Mouse (Mus musculus): ENCODE measurements around the gene Sympk.

Gene Sympk

GRCm38 (mm10) chr7:19007026-19007977 lies 16.9 kb upstream of the Sympk start:
- DNase-seq: peak in 1 of 2 experiments; percentile 51

DNA sequence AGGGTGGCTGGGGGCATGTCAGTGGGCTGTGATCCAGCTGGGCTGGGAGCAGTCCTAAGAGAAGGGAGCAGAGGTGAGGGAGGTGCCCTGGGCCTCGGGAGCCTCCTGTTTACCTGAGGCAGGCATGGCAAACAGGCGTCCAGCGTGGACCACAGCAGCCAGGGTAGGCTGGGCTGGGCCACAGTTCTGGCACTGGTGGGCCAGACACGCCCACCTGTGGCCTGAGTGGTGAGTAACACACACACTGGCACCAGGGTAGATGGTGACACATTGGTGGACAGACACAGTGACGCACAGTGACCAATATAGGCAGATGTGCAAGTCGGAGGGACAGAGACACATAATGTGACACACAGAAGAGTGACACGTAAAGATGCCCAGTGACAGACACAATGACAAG lies 13.6 kb upstream of the Sympk start:
- no peak for DNase-seq

GRCm38 (mm10) chr7:19012025-19012621 lies 12.1 kb upstream of the Sympk start:
- peak in 1 of 2 experiments; percentile 62 for DNase-seq

DNA sequence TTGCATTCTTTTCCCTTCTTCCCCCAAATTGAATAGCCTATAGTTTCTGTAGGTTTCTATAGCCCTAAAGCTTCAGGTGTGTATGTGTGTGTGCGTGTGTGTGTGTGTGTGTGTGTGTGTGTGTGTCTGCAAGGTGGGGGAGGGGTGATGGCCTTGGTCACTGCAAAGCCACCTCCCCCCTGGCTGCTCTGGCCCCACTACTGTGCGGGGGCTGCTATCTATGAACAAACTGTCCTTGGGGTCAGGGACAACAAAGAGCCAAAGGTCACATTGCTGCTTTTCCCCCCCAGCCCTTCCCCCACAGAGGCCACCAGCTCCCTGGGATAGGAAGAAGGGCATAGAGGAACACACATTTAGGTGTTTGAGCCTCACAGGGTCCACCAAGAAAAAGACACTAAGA lies 11.3 kb upstream of the Sympk start:
- no peak for DNase-seq

GRCm38 (mm10) chr7:19014452-19014851 lies 9.7 kb upstream of the Sympk start:
- no peak for DNase-seq

GRCm38 (mm10) chr7:19016042-19016441 lies 8.1 kb upstream of the Sympk start:
- DNase-seq: no peak

DNA sequence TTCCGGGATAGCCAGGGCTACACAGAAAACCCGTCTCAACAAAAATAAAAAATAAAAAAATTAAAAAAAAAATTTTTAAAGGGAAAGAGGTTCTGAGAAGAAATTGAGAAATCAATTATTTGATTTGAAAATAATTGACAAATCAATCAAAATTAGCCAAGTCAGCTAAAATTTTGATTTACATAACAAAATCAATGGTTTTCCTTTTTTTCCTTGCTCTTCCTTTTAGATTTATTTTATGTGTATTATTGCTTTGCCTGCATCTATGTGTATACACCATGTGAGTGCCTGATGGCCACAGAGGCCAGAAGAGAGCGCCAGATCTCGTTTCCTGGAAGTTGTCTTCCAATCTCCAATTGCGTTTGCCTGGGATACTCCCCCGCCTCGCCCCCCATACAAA lies 6.3 kb upstream of the Sympk start:
- no peak for DNase-seq

DNA sequence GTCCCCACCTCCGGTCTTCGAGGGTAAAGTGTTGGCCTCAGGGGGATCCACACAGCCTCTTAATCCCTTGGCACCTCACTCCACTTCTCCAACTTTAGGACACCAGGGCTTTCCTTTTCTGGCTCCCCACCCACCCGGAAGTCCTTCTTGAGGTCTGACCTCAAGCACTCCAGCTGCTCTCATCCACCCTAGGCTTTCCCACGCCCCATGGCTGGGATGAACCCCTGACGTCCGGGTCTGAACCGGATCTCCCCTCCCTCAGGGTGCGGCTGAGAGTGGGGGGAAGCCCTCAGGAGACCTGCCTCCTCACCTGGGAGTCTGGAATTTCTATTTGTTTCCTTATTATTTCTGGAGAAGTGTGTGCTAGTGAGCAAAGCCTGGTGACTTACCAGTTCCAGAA lies 3.1 kb upstream of the Sympk start:
- no peak for DNase-seq

DNA sequence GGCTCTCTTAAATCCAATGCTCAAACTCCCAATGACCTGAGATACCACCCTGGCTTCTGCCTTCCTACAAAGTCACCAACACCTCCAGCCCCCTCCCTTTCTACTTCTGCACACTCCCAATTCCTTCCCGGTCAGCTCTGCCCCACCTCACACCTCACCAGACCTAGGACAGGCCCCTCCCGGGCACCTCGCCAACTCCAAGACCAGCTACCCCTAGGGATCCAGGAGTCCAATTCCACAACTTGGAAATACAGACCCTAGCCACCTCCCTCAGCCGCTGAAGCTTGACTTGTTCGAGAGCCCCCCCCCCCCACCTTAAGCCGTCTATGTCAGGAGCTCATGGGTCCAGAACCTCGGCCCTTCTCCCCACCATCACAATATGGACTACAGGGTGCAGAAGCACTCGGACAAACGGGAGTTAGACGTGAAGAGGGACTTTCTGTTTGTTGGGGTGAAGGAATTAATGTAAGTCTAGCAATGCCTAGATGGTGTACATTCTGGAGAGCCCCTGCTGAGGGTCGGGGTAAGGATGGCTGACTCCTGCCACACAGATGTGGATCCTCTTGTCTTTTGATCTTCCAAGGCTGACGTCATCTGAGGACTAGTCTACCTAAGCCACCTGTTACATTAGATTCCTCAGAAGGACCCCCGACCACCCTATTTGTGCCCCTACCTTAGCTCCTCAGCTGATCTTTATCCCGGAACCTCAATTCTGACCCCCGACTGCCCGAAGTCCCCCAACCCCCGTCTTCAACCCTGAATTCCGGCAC lies 1.8 kb upstream of the Sympk start:
- no peak for DNase-seq

DNA sequence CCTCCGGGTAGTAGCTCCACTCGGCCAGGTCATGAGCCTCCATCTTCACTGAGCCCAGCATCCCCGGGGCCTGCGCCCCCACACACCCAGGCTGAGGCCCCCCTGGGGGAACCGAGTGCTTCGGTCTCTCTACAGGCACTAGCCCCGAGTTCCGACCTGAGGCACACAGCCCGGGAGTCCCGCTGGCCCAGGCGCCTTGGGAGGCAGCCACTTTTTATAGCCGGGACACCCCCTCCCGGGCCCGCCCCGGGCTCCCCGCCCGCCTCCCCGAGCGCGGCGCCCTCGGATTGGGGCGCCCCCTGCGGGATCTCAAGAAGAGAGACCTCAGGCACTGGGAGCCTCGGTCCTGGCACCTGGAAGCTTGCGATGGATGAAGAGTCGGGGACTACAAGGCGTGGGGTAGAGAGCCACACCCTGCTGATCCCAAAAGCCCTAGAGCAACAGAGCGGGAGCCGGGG lies 791 bp upstream of the Sympk start, which contains the start of gene Foxa3:
TSS of gene Foxa3 (minus strand) at position 182 of the 458 bp plus-strand sequence.
- DNase-seq: peak; percentile 46 to 74

- peak in 1 of 2 experiments; percentile 50 for DNase-seq
Observed at GRCm38 (mm10) chr7:19024581-19025255, 541 bp downstream of the Sympk start.

DNA sequence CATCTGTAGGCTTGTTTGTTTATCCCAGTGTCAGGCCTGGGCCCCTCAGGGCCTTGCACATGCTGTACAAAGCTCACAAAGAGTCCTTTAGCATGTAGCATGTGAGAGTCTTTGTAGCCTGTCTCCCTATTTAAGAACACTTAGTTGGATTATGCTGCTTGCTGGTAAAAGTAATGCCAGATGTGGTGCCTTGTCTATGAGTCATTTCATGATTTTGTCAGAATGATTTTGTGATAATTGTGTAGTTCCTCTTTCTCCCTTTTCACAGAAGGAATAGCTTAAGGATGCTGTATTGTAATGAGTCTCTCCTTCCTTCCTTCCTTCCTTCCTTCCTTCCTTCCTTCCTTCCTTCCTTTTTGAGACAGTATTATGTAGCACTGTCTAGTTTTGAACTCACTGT lies 3.9 kb downstream of the Sympk start:
- DNase-seq: no peak

- DNase-seq: peak; percentile 54 to 82
Observed at GRCm38 (mm10) chr7:19029084-19029653, 5.0 kb downstream of the Sympk start.

- peak in 1 of 2 experiments; percentile 56 for DNase-seq
Observed at GRCm38 (mm10) chr7:19031641-19032040, 7.5 kb downstream of the Sympk start.

- no peak for DNase-seq
Observed at GRCm38 (mm10) chr7:19044616-19045015, 20.4 kb downstream of the Sympk start.

DNA sequence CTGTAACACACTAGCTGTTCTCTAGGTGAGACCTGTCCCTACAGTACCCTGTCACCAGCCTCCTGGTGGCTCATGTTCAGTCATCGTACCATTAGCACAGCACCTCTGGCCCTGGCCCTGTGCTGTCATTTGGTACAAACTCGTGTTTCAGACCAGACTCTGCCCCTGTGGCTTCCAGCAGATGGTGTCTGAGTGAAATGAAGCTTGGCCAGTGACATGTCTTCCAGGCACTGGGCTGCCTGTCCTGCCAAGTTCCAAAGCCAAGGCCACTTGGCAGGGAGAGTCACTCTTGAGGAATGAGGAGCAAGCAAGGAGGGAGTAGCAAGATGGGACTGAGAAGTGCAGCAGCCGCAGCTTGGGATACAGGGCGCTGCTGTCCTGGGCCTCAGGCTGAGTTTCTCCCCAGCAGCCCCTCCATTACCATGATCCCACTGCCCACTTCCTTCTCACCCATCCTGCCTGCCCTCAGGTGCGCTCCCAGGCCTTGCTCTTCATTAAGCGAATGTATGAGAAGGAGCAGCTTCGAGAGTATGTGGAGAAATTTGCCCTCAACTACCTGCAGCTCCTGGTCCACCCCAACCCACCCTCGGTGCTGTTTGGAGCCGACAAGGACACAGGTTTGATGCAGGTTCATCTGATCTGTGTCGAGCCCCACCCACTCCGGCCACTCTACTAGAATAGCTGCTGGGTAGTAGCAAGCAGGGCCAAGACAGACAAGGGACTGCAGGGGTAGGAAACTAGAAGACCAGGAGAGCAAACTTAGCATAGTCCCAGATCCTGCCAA lies 22.3 kb downstream of the Sympk start:
- DNase-seq: no peak

DNA sequence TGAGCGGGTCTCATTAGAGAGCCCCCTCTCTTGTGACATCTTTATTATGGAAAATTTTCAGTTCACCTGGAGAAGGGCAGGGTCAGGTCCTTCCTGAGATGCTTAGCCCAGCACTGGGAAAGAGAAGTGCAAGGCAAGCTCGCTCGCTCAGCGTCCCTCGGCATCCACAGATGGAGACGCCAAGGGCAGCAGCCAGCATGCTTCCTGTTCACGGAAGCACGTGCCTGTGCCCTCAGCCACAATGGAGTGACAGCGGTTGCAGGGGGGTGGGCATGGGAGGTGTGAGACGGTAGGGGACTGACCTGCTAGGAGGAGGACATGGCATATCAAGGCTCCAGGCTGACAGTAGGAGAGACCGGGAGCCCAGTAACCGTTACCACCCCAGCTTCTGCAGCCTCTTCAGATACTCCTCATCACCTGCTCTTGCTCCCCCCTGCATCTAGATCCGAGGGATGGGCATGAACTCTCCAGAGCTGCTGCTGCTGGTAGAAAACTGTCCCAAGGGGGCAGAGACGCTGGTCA lies 23.9 kb downstream of the Sympk start:
- no peak for DNase-seq

DNA sequence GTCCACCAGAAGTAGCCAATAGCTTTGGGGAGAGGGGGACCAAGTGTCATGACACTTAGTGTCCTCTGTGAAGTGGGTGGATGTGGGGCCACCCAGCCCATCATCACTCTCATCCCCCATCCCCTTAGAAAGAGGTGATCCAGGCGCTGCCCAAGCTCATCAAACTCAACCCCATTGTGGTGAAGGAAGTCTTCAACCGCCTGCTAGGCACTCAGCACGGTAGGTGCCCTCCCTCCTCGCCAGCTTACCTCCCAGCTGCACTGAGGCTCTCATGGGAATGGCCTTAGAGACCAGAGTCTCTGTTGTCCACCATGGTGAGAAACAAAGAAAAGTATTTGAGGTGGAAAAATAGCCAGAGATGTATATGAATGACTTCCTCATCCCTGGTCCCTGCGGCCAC lies 25.1 kb downstream of the Sympk start:
- DNase-seq: no peak

GRCm38 (mm10) chr7:19050172-19050571 lies 26.0 kb downstream of the Sympk start:
- DNase-seq: no peak

GRCm38 (mm10) chr7:19051161-19051560 lies 27.0 kb downstream of the Sympk start:
- DNase-seq: no peak

All from kidney, postnatal 36 days (tissue).